Mouse (Mus musculus) monocyte, adult 2 months (primary cell): Measurements from ENCODE around the gene Olfr978.
"Not testable (repeated sequence)": the region's sequence is repeated elsewhere in the genome, so short reads cannot be mapped to it uniquely, and the experiment has no call there.

ENCODE experiments used
- DNase-seq, 2 experiments: peaks; one replicate each; pipeline ENCODE4 v3.0.0; 2022; ENCODE audit warnings: low spot score in 2 of 2, low read depth in 1 of 2

Gene Olfr978

GRCm38 (mm10) chr9:39991813-39992212, at the start of gene Olfr978:
TSS of gene Olfr978 (plus strand) at chr9:39992113.
- no peak for DNase-seq

DNA sequence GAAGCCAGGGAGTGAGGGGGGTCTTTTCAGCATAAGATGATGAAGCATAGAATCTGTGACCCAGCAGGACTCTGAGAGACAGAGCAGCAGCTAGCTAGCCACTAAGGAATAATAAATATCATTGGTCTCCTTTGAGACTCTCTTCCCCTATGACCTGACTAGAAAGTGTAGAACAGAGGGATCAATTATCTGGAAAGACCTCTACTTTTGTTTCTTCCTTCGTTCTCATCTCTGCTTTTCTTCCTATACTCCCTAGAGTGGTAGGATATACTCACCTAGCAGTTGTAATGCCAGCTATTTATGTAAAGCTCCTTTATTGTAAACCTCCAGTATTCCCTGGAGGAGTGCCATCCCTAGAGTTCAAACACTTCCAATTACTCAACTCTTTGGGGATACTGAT, 40.0 kb upstream of the Olfr978 start, which contains the start of gene Olfr975:
Gene Olfr975 (minus strand): TSS at position 101 of the 400 bp plus-strand sequence.
- DNase-seq, result no peak

DNA sequence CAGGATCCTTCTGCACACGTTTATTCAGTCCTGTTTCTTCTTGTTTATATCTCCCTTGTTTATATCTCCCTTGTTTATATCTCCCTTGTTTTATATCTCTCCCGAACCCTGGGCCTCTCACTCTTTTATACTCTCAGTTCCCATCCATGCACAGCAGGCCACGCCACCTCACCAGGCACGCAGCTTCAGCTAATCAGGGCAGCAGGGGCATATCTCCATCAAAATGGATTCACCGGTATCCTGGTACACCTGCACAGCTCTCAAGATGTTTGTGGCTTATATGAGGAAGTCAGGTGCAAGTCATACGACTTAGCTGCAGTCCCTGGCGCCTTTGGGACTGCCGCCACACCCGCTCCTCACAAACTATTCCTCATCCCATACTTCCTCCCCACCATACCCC, 30.9 kb upstream of the Olfr978 start, which contains the start of gene Olfr976:
Gene Olfr976 (minus strand): TSS at position 101 of the 400 bp plus-strand sequence.
- DNase-seq, result not testable (repeated sequence)

- DNase-seq, result not testable (repeated sequence)
These were observed 15.2 kb upstream of the Olfr978 start for GRCm38 (mm10) chr9:39976581-39977145.

DNA sequence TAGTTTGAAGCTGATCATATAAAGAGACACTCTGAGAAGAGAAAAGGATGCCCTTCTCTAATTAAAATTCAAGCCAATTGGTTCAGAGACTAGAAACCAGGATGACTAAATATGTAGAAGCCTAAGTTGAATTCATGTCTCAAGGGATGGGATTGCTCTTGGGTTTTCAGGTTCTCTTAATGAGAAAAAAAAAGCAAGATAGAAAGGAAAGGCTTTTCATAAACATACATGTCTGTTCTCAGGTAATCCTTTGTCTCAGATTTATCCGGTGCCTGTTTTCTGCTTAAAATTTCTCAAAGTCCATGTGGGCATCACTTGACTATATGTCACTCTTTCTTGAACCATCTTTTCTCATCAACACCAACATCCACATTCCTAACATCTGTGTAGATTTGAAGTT, 11.5 kb downstream of the Olfr978 start, which contains the start of gene Olfr979:
Gene Olfr979 (minus strand): TSS at position 101 of the 400 bp plus-strand sequence.
- no peak for DNase-seq

- DNase-seq, result no peak
These were observed 17.6 kb downstream of the Olfr978 start, which contains the start of gene Olfr980 for GRCm38 (mm10) chr9:40009482-40009881. TSS of gene Olfr980 (minus strand) at chr9:40009582.

GRCm38 (mm10) chr9:40021164-40021563, 29.3 kb downstream of the Olfr978 start, which contains the start of gene Olfr981:
TSS of gene Olfr981 (plus strand) at chr9:40021464.
- no peak for DNase-seq
